Mouse (Mus musculus): ENCODE measurements at regions not wholly inside any gene's neighbourhood (a gene's known extent, or its start where the extent isn't known, plus 50 kb on each side); places are given as distances from the start of the nearest gene placed in this dataset.

DNA sequence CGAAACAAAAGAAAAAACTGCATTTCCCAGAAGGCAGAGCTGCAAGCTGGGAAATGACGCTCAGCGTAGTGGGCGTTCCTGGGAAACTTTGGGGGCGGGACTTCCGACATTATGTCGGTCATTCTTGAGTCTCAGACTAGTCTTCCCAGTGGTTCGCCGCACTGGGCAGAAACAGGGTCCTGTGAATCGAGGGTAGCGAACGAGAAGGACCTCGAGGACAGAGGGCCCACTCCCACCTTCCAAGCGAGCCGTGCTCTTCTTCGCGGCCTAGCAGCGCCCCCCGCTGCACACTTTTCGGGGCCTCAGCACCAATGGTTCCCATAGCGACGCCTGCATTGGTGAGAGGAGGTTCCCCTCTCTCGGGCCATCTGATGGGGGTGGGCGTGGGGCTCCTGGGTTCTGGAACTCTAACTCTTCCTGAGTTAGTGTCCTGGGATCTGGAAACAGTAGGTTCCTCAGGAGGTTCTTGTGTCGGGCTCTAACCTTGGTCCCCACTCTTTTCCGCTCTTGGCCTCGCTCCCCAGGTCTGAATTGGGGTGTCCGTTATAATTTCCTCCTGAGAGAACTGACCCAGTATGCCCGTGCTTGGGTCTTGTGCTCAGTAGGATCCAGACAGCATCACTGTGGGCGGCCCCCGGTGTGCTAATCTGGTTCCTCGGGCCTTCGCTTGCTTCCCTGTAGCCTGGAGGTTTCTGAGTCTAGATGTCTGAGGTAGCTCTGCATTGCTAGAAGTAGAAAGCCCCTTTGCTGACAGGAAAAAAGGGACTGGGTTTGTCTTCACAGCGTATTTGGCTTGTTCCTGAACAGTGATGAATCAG, 52.8 kb upstream of the Gramd1a start:
- DNase-seq: peak; percentile 86 to 88

DNA sequence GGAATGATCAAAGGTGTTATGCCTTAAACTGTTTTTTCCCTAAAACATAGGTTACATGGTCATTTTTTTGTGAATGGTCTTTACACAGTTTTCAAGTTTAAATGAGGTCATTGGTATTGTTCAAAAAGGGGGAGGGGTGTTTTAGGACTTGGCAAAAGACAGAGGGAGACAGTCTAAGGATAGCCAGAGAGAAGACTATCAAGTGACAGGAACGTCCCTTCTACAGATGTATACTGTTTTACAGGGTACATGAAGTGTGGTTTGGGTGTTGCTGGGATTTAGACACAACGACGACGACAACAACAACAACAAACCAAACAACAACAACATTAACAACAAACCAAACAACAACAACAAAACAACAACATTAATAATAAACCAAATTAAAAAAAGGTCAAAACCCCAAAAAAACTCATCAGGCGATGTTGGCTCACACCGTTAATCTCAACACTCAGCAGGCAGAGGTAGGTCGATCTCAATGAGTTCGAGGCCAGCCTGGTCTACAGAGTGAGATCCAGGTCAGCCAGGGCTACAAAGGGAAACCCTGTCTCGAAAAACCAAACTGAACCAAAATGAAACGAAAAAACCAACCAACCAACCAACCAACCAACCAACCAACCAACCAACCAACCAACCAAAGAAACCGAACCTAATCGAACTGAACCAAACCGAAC, 52.0 kb upstream of the Gramd1a start:
- DNase-seq: no peak

Data from cerebellum, postnatal 10 days (tissue).